Mouse (Mus musculus) MEL (cell line): ENCODE data around the gene Ahcyl1.
"Not testable (repeated sequence)": the region's sequence is repeated elsewhere in the genome, so short reads cannot be mapped to it uniquely, and the experiment has no call there.

Experiments
- CTCF ChIP-seq, 3 experiments: IDR thresholded peaks in 2 of 3; conservative IDR thresholded peaks in 1 of 3; 2 replicates each; pipeline ENCODE4 v1.5.1; 2011 to 2012; ENCODE audit warnings: low read length in 3 of 3, low read depth in 2 of 3, mild to moderate bottlenecking in 2 of 3, improper control_type of control experiment in 1 of 3, inconsistent platforms in 1 of 3, mixed read lengths in 1 of 3, moderate library complexity in 1 of 3; ENCODE audit not compliant: control insufficient read depth in 1 of 3, insufficient read depth in 1 of 3, poor library complexity in 1 of 3, severe bottlenecking in 1 of 3
- MAX ChIP-seq: IDR thresholded peaks from 2 replicates; pipeline ENCODE4 v1.6.1; 2011; ENCODE audit warnings: low read length, improper control_type of control experiment
- ZMIZ1 ChIP-seq: IDR thresholded peaks from 2 replicates; pipeline ENCODE4 v1.6.1; 2012; ENCODE audit warnings: low read depth, mild to moderate bottlenecking, inconsistent platforms, low read length, improper control_type of control experiment, moderate library complexity

- not testable (repeated sequence) for TF ChIP-seq CTCF (IDR thresholded peaks at IDR 0.05 in 2 of 3, conservative IDR thresholded peaks at IDR 0.05 in 1 of 3; ENCODE audit: control insufficient read depth in 1 of 3, insufficient read depth in 1 of 3, low read depth in 2 of 3, low read length in 3 of 3, poor library complexity in 1 of 3, severe bottlenecking in 1 of 3); ZMIZ1; MAX
Observed at GRCm38 (mm10) chr3:107650276-107650675, 46.1 kb downstream of the Ahcyl1 start.
